8 mouse cellular contexts compared by ENCODE assay signal in genomic region chr7:27257046-27257851, GRCm38 (mm10). TPM values are rescaled to one million over a fixed set of nuclear protein-coding genes. Genes with fewer than 3 reads are reported as not detected.
DNase-seq lines count a peak whose midpoint lies in the region; ATAC-seq and TF ChIP-seq lines count a peak whose summit lies in the region.

No protein-coding gene starts in this region.

- WGBS in forebrain, embryonic 14.5 days, result 5% methylated on average over 27 of the region's 27 CpGs
- WGBS in lung, embryonic 14.5 days, result 25% methylated on average over 27 of the region's 27 CpGs

- DNase-seq in MEL (ENCODE audit: low read depth, low spot score), result peak; percentile 90
- DNase-seq in cerebellum, adult 18-20 months, result peak; percentile 69 to 78
- peak; percentile 88 for DNase-seq in forebrain, embryonic 14.5 days (ENCODE audit: low spot score)
- DNase-seq in layer of hippocampus, adult 8-10 months (ENCODE audit: low spot score in 2 of 2), result peak; percentile 72 to 76
- peak; percentile 64 for DNase-seq in lung, embryonic 14.5 days
- peak; percentile 47 for DNase-seq in ovary, postnatal 14 days (ENCODE audit: low spot score)

- peaks cover 0 to 31% of the 10 kb centered on the region in 2 experiments; a peak in 2 of 4 replicates for H3K36me3 ChIP-seq in MEL (ENCODE audit: control insufficient read depth in 1 of 2, insufficient read depth in 2 of 2, low read length in 2 of 2)
- H3K36me3 ChIP-seq in forebrain, embryonic 14.5 days (ENCODE audit: control insufficient read depth, insufficient read depth, low read length), result peaks cover 18% of the 10 kb centered on the region
- peaks cover 11% of the 10 kb centered on the region; the same call in 1 of the 2 replicates for H3K36me3 ChIP-seq in lung, embryonic 14.5 days (ENCODE audit: insufficient read depth)

- H3K4me2 ChIP-seq in forebrain, embryonic 14.5 days (ENCODE audit: low read length), result peak overlapping the region; percentile 88
- H3K4me2 ChIP-seq in lung, embryonic 14.5 days, result peak overlapping the region; percentile 65

- H3K4me3 ChIP-seq in MEL (ENCODE audit: control insufficient read depth in 1 of 2, insufficient read depth in 1 of 2, low read depth in 2 of 2, low read length in 2 of 2), result peak overlapping the region; percentile 52 to 92
- peak overlapping the region; percentile 74 for H3K4me3 ChIP-seq in forebrain, embryonic 14.5 days (ENCODE audit: low read depth, low read length)
- peak overlapping the region; percentile 81 for H3K4me3 ChIP-seq in lung, embryonic 14.5 days (ENCODE audit: low read depth, low read length)

- H3K9ac ChIP-seq in MEL (ENCODE audit: control insufficient read depth, low read depth, low read length, poor library complexity, severe bottlenecking), result peak overlapping the region; percentile 61
- peak overlapping the region; percentile 6 for H3K9ac ChIP-seq in forebrain, embryonic 14.5 days (ENCODE audit: low read length)
- H3K9ac ChIP-seq in lung, embryonic 14.5 days, result peak overlapping the region; percentile 5; the same call in 1 of the 2 replicates

- H3K79me2 ChIP-seq in MEL (ENCODE audit: control insufficient read depth, insufficient read depth, low read length, poor library complexity), result no peaks in the 10 kb centered on the region; the same call in 1 of the 2 replicates

- TF ChIP-seq RAD21 in MEL (IDR thresholded peaks at IDR 0.05; ENCODE audit: low read depth, low read length), result no peak

- peak overlapping the region; percentile 88 for H3K27ac ChIP-seq in MEL (ENCODE audit: control insufficient read depth, low read depth, low read length)
- H3K27ac ChIP-seq in forebrain, embryonic 14.5 days (ENCODE audit: low read depth, low read length), result peak overlapping the region; percentile 87
- peak overlapping the region; percentile 69 for H3K27ac ChIP-seq in lung, embryonic 14.5 days (ENCODE audit: low read depth)

- peak in 1 of 2 experiments; percentile 20; a peak in 2 of 4 replicates for TF ChIP-seq EP300 in MEL (IDR thresholded peaks at IDR 0.05; ENCODE audit: low read depth in 1 of 2, low read length in 2 of 2)

- peak; percentile 47 for ATAC-seq in forebrain, embryonic 14.5 days
- peak; percentile 50 to 54 for ATAC-seq in hematopoietic stem cell, adult 5-6 weeks (replicated peaks in 1 of 2; ENCODE audit: insufficient read depth in 1 of 2, low FRiP score in 2 of 2, low TSS enrichment in 1 of 2, low read depth in 1 of 2, poor library complexity in 2 of 2, severe bottlenecking in 2 of 2)
- no peak for ATAC-seq in lung, embryonic 14.5 days (ENCODE audit: insufficient read depth)
- no peak for ATAC-seq in CD4-positive, CD25-positive, alpha-beta regulatory T cell, adult 4 months

- no peak; a peak in 1 of 4 replicates for TF ChIP-seq POLR2A in MEL (IDR thresholded peaks at IDR 0.05; ENCODE audit: control insufficient read depth in 1 of 2, insufficient read depth in 1 of 2, low read depth in 1 of 2, low read length in 2 of 2, poor library complexity in 1 of 2)

- no peaks in the 10 kb centered on the region for H3K27me3 ChIP-seq in MEL (ENCODE audit: control insufficient read depth in 1 of 2, insufficient read depth in 2 of 2, low read length in 2 of 2)
- H3K27me3 ChIP-seq in forebrain, embryonic 14.5 days (replicated peaks; ENCODE audit: control insufficient read depth, insufficient read depth, low read length), result no peaks in the 10 kb centered on the region
- H3K27me3 ChIP-seq in lung, embryonic 14.5 days (ENCODE audit: insufficient read depth, low read length), result no peaks in the 10 kb centered on the region

- no peaks in the 10 kb centered on the region for H3K9me3 ChIP-seq in MEL (replicated peaks; ENCODE audit: insufficient read depth, low read length)
- no peaks in the 10 kb centered on the region for H3K9me3 ChIP-seq in forebrain, embryonic 14.5 days (replicated peaks; ENCODE audit: control insufficient read depth, low read length)
- H3K9me3 ChIP-seq in lung, embryonic 14.5 days (ENCODE audit: low read depth, low read length), result no peaks in the 10 kb centered on the region

- peaks cover 13 to 43% of the 10 kb centered on the region in 2 experiments for H3K4me1 ChIP-seq in MEL (ENCODE audit: control insufficient read depth in 1 of 2, insufficient read depth in 2 of 2, low read length in 2 of 2)
- H3K4me1 ChIP-seq in forebrain, embryonic 14.5 days (ENCODE audit: control insufficient read depth, insufficient read depth, low read length), result peaks cover 27% of the 10 kb centered on the region
- H3K4me1 ChIP-seq in lung, embryonic 14.5 days (ENCODE audit: insufficient read depth), result peaks cover 18% of the 10 kb centered on the region; the same call in 1 of the 2 replicates

- TF ChIP-seq CTCF in MEL (IDR thresholded peaks at IDR 0.05 in 2 of 3, conservative IDR thresholded peaks at IDR 0.05 in 1 of 3; ENCODE audit: control insufficient read depth in 1 of 3, insufficient read depth in 1 of 3, low read depth in 2 of 3, low read length in 3 of 3, poor library complexity in 1 of 3, severe bottlenecking in 1 of 3), result no peak
- no peak for TF ChIP-seq CTCF in lung, embryonic 14.5 days (IDR thresholded peaks at IDR 0.05; ENCODE audit: low read depth)

TF ChIP-seq in MEL, 35 proteins besides CTCF, POLR2A, EP300 and RAD21 (continues in another document):
- TF ChIP-seq E2F4 (IDR thresholded peaks at IDR 0.05; ENCODE audit: borderline replicate concordance, low read depth, low read length), result no peak
- TF ChIP-seq MAZ (IDR thresholded peaks at IDR 0.05; ENCODE audit: low read depth, low read length), result no peak
- no peak for TF ChIP-seq SMC3 (IDR thresholded peaks at IDR 0.05; ENCODE audit: low read depth, low read length)
- peak; percentile 47; the same call in 1 of the 2 replicates for TF ChIP-seq MAX (IDR thresholded peaks at IDR 0.05; ENCODE audit: low read length)
- no peak for TF ChIP-seq TCF12 (IDR thresholded peaks at IDR 0.05; ENCODE audit: low read depth, low read length)
- 0 out of 2 replicates have a peak, but pooled peaks have one; percentile 14 for TF ChIP-seq ELF1 (IDR thresholded peaks at IDR 0.05; ENCODE audit: low read depth, low read length)
- TF ChIP-seq POLR2AphosphoS5 (IDR thresholded peaks at IDR 0.05; ENCODE audit: borderline replicate concordance, low read depth, low read length), result no peak
- TF ChIP-seq GATA1 (IDR thresholded peaks at IDR 0.05; ENCODE audit: low read depth, low read length), result no peak
- no peak for TF ChIP-seq MEF2A (IDR thresholded peaks at IDR 0.05; ENCODE audit: extremely low read depth, insufficient replicate concordance, low read depth, low read length, poor library complexity, severe bottlenecking)
- no peak for TF ChIP-seq CHD2 (IDR thresholded peaks at IDR 0.05; ENCODE audit: low read length)
- TF ChIP-seq KAT2A (conservative IDR thresholded peaks at IDR 0.05; ENCODE audit: low read depth, low read length), result no peak
- TF ChIP-seq POLR2AphosphoS2 (IDR thresholded peaks at IDR 0.05; ENCODE audit: low read length), result no peak
- no peak; the same call in 1 of the 2 replicates for TF ChIP-seq ZC3H11A (IDR thresholded peaks at IDR 0.05; ENCODE audit: low read depth, low read length)
- TF ChIP-seq CHD1 (IDR thresholded peaks at IDR 0.05; ENCODE audit: low read depth, low read length), result peak; percentile 76; the same call in 1 of the 2 replicates
- peak; percentile 44; the same call in 1 of the 2 replicates for TF ChIP-seq BHLHE40 (IDR thresholded peaks at IDR 0.05; ENCODE audit: borderline replicate concordance, low read depth, low read length)
- TF ChIP-seq ZMIZ1 (IDR thresholded peaks at IDR 0.05; ENCODE audit: low read depth, low read length), result no peak
- peak; percentile 61; the same call in 1 of the 2 replicates for TF ChIP-seq USF1 (IDR thresholded peaks at IDR 0.05; ENCODE audit: low read depth, low read length)
- TF ChIP-seq TBP (IDR thresholded peaks at IDR 0.05; ENCODE audit: low read depth, low read length), result no peak
- TF ChIP-seq USF2 (IDR thresholded peaks at IDR 0.05; ENCODE audit: borderline replicate concordance in 1 of 2, insufficient read depth in 1 of 2, low read depth in 1 of 2, low read length in 2 of 2), result no peak
- no peak for TF ChIP-seq GABPA (IDR thresholded peaks at IDR 0.05; ENCODE audit: low read depth, low read length)

RNA-seq across cellular contexts. Expression of gene Numbl, which starts 1.0 kb away (rescaled TPM):
- 2.2 and 3.6 TPM in 2 replicates for total RNA-seq in MEL (2012; rRNA removed)
- polyA plus RNA-seq in MEL (2012; ENCODE audit: insufficient read depth in 1 of 2, insufficient read length in 2 of 2, low read depth in 1 of 2, low replicate concordance in 2 of 2, missing spikeins in 1 of 2), result 10 to 100 TPM in 1 of 2 experiments, not detected in 1; 10.6 TPM
- 22.9 and 28.6 TPM in 2 replicates for polyA plus RNA-seq in forebrain, embryonic 14.5 days (2014; fragmentation: Nextera tagmentation; extraction: Ambion mirVana)
- total RNA-seq in hematopoietic stem cell, adult 5-6 weeks (2017), result 1.6 and 2.4 TPM in 2 replicates
- total RNA-seq in layer of hippocampus, adult 8-10 months (2022), result 100 to 1,000 TPM; 110 to 133 (median 125) TPM
- 15.2 and 16.2 TPM in 2 replicates for polyA plus RNA-seq in lung, embryonic 14.5 days (2014; fragmentation: Nextera tagmentation; extraction: Ambion mirVana)
- polyA plus RNA-seq in CD4-positive, CD25-positive, alpha-beta regulatory T cell, adult 4 months (2017; shearing (Covaris generic)), result under 1 TPM; 0.11 to 0.25 TPM

RNA-seq across cellular contexts. Expression of gene Coq8b, which starts 24.4 kb away (rescaled TPM):
- total RNA-seq in MEL (2012; rRNA removed), result 12.5 and 13.8 TPM in 2 replicates
- polyA plus RNA-seq in MEL (2012; ENCODE audit: insufficient read depth in 1 of 2, insufficient read length in 2 of 2, low read depth in 1 of 2, low replicate concordance in 2 of 2, missing spikeins in 1 of 2), result 10 to 100 TPM in 1 of 2 experiments, not detected in 1; 22.7 TPM
- polyA plus RNA-seq in forebrain, embryonic 14.5 days (2014; fragmentation: Nextera tagmentation; extraction: Ambion mirVana), result 21.1 and 22.9 TPM in 2 replicates
- 9.4 and 13.8 TPM in 2 replicates for total RNA-seq in hematopoietic stem cell, adult 5-6 weeks (2017)
- total RNA-seq in layer of hippocampus, adult 8-10 months (2022), result 10 to 100 TPM; 38.9 to 48.4 (median 42.6) TPM
- 12.8 and 13.7 TPM in 2 replicates for polyA plus RNA-seq in lung, embryonic 14.5 days (2014; fragmentation: Nextera tagmentation; extraction: Ambion mirVana)
- polyA plus RNA-seq in CD4-positive, CD25-positive, alpha-beta regulatory T cell, adult 4 months (2017; shearing (Covaris generic)), result 10 to 100 TPM in 1 of 2 experiments, 1 to 10 TPM in 1; 8.7 to 10.8 TPM

RNA-seq across cellular contexts. Expression of gene Itpkc, which starts 28.8 kb away (rescaled TPM):
- total RNA-seq in MEL (2012; rRNA removed), result 5.1 and 6.8 TPM in 2 replicates
- 1 to 10 TPM in 1 of 2 experiments, not detected in 1; 6.3 TPM for polyA plus RNA-seq in MEL (2012; ENCODE audit: insufficient read depth in 1 of 2, insufficient read length in 2 of 2, low read depth in 1 of 2, low replicate concordance in 2 of 2, missing spikeins in 1 of 2)
- 4.4 and 6.5 TPM in 2 replicates for polyA plus RNA-seq in forebrain, embryonic 14.5 days (2014; fragmentation: Nextera tagmentation; extraction: Ambion mirVana)
- 8.1 and 10.7 TPM in 2 replicates for total RNA-seq in hematopoietic stem cell, adult 5-6 weeks (2017)
- total RNA-seq in layer of hippocampus, adult 8-10 months (2022), result 10 to 100 TPM; 10.6 to 13.5 (median 12.4) TPM
- polyA plus RNA-seq in lung, embryonic 14.5 days (2014; fragmentation: Nextera tagmentation; extraction: Ambion mirVana), result 5.4 and 5.9 TPM in 2 replicates
- 1 to 10 TPM; 1.9 to 2.5 TPM for polyA plus RNA-seq in CD4-positive, CD25-positive, alpha-beta regulatory T cell, adult 4 months (2017; shearing (Covaris generic))

Comparison
In these comparisons a context has a peak if more than half of its experiments do, and no peak if none do; other contexts are left out.
1. H3K9ac ChIP-seq: peak in every context shown above with its lines; median percentile 61 in MEL; 6 in forebrain, embryonic 14.5 days; 5 in lung, embryonic 14.5 days.
2. ATAC-seq: peak in forebrain, embryonic 14.5 days (single experiment) and hematopoietic stem cell, adult 5-6 weeks (2 of 2); none in lung, embryonic 14.5 days (single experiment) and CD4-positive, CD25-positive, alpha-beta regulatory T cell, adult 4 months (single experiment).
3. Peak in every context shown above with its lines, with median percentiles within 50 percentile points of each other: DNase-seq, H3K27ac ChIP-seq and H3K4me3 ChIP-seq.